Mouse (Mus musculus) 416B (cell line): Measurements from ENCODE around the gene Atp6v1e1.
"Not testable (repeated sequence)": the region's sequence is repeated elsewhere in the genome, so short reads cannot be mapped to it uniquely, and the experiment has no call there.

Source experiments
- DNase-seq: peaks from one replicate; pipeline ENCODE4 v3.0.0; 2011; ENCODE audit warnings: low read depth

The Atp6v1e1 gene

DNA sequence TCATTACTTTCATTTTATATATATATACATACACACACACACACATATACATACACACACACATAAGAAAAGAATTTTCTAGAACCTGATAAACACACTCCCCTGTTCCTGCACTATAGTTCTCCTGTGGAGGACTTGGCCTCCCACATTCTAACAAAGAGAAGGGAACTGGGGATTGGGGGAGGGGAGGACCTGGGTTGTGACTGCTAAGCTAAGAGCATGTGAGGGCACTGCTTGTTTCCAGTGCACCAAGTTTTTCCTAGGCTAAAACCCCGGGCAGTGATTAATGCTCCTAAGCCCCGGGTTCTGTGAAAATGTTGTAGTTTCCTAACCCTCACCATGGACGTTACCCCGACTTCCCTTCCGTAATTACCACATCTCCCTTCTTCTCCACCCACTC lies 2.4 kb downstream of the Atp6v1e1 start:
- peak; percentile 39 for DNase-seq

DNA sequence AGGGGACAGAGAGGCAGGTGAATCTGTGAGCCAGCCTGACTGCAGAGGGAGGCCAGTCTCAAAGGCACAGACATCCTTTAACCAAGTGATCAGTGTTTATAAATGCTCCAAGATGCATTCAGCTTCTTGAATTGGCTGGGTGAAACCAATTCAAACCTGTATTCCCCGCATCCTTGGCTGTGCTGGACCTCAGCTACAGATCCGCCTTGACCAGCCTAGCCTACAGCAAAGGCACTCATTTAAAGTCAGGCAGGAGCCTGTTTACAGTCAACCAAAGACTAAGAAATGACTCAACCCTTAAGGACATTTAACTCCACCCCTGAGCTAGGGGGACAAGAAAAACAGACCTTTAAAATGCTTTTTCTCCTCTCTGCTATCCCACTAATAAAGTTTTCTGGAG lies 3.3 kb downstream of the Atp6v1e1 start:
- DNase-seq, result no peak

GRCm38 (mm10) chr6:120811999-120812398 lies 10.6 kb downstream of the Atp6v1e1 start:
- not testable (repeated sequence) for DNase-seq

DNA sequence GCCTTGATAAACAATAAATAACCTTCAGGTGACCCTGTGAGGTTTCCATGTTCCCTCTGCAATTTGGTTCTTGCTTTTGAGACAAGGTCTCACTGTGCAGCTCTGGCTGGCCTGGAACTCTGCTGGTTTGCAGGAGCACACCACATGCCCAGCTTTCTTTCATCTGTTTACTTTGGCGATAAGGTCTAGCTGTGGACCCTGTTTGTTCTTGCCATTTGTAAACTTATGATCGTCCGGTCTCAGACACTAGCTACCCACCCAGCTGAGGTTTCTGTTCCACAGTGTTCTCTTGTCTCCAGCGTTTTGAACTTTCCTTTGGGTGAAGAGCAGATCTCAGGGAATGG lies 14.9 kb downstream of the Atp6v1e1 start:
- no peak for DNase-seq

DNA sequence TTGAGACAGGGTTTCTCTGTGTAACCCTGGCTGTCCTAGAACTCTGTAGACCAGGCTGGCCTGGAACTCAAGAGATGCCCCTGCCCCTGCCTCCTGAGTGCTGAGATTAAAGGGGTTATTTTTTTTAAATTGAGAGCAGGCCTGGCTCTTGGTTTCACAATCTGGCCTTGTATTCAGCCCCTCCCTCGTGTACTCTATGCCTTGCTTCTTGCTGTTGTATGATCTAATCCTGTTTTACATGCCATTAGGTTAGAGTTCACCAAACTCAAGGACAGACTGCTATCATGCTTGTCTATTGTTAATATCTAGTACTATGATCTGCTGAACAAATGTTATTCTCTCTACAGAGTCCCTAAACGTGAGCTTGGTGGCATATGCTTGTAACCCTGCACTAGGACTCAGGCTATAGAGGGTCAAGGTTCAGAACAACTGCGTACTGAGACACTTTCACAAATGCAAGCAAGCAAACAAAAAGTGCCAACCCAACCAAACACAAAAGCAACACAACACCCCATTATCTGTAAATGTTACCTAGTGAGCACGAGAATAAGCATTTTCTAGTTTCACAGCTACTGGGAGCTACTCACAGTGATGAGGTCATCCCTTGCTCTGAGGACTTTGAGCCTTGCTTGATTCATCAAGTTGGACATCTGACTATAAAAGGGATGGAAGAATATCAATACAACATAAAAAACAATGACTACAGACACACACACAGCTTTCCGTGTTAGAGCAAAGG lies 15.4 kb downstream of the Atp6v1e1 start:
- DNase-seq, result no peak

GRCm38 (mm10) chr6:120799581-120800041 lies 23.0 kb downstream of the Atp6v1e1 start:
- peak; percentile 89 for DNase-seq

DNA sequence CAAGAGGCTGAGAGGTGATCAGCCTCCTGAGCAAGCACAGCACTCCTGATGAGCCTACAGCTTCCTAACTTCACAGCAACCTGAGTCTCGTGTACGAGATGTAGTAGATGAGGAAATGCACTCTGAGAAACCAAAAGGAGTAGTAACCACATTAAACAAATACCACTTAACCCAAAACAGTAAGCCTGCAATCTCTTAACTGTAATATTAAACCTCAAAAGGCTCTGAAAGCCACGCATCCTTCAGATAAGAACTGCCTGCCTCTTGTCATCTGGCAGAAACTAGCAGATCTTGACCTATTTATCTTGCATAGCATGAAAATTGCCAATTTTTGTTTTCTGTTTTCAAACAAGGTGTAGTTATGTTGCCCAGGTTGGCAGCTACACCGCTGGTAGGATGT lies 23.7 kb downstream of the Atp6v1e1 start:
- peak; percentile 50 for DNase-seq

DNA sequence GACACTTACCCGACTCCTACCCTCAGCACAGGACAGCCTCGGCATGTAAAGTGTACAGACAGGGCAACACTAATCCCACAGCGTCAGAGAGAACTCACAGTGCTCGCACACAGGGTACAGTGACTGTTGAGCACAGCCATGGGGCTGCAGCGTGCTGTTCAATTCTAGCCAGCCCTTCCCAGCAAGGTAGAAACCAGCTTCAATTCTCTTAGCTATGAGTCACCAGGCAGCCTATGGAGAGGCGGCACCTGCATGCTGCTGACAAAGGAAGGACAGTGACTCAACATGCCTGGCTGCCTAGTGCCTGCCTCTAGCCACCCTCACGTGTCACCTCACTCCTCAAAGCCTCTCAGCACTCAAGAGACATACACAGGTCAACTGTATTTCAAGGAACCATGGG lies 24.6 kb downstream of the Atp6v1e1 start:
- DNase-seq, result peak; percentile 54

DNA sequence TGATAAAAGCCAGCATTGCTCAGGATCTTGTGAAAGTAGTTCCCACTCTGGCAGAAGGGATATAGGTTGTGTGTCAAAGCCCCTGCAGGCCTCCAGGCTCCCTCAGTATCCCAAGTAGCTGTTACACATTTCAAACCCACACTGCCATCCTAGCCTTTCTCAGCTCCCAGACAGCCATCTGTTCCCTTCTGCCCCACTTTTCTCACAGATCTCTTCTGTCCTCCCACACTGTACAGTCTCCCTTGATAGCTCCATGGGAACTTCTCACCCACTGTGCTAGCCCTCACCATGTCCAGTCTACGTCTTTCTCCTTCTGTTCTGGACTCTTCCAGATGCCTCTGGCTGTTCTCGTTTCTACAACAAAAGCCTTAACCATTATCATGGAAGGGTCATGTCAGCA lies 26.5 kb downstream of the Atp6v1e1 start:
- no peak for DNase-seq

GRCm38 (mm10) chr6:120795422-120796086 lies 27.0 kb downstream of the Atp6v1e1 start:
- peak; percentile 34 for DNase-seq

DNA sequence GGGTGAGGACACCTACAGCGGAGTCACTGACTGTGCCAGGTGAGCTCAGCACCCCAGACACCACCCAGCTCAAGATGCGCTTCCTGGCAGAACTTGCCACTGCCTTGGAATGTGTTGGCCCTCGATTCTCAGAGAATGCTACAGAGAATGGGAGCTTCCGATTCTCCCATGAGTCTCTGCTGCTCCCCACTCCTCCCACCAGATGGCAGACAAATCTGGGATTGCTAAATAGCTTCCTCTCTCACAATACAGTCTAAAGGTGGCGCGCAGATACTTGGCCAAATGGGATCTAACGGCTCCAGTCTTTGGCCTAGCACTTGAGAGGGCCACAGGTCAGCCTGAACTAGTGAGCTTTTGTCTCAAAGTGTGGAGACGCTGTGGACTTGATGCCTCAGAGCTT lies 29.6 kb downstream of the Atp6v1e1 start:
- peak; percentile 24 for DNase-seq

- no peak for DNase-seq
Measured at GRCm38 (mm10) chr6:120790717-120791116, 31.9 kb downstream of the Atp6v1e1 start.

GRCm38 (mm10) chr6:120790153-120790552 lies 32.4 kb downstream of the Atp6v1e1 start:
- peak; percentile 24 for DNase-seq

DNA sequence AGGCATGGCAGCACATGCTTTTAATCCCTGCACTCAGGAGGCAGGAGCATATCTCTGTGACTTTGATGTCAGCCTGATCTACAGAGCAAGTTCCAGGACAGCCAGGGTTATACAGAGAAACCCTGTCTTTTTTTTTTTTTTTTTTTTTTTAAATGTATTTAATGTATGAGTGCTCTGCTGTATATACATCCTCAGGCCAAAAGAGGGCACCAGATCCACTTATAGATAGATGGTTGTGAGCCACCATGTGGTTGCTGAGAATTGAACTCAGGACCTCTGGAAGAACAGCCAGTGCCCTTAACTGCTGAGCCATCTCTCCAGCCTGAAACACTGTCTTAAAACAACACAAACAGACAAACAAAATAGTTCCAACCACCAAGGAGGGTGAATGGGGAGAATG lies 33.7 kb downstream of the Atp6v1e1 start:
- DNase-seq, result peak; percentile 77

DNA sequence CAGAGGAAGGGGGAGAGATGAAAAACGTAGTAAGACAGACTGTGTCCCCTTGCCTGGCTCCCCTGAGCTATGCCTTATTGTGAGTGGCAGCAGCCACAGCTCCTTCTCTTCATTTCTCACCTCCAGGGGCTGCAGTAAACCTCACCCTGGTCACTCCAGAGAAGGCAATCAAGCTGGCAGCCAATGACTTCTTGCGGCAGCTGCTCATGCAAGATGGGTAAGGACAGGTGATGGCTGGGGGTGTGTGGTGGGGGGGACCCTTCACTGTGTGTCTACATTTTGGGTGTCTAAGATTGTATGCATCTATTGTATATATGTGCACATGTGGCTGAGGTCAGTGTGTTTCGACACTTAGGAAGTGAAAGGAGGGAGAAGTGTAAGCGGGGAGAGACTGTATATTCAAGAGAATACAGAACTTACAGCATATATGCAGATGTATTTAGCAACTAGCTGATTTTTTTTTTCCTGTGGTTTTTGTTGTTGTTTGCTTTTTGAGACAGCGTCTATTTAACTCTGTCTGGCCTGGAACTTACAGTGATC lies 34.5 kb downstream of the Atp6v1e1 start:
- DNase-seq, result peak; percentile 46

DNA sequence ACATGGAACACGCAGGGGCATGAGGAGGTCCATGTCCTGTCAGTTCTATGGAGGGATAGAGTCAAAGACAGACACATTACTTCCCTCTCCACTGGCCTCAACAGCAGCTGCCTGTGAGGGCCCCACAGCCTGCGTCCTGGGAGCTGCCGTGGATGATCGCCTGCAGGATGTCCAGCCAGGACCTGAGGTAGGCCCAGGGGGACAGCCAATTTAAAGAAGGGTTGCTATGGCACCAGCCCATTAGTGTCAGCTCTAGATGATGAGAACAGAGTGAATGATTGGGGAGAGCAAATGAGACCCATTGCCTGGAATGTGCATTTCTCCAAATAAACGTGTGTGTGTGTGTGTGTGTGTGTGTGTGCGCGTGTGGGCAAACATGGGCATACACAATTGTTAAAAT lies 38.2 kb downstream of the Atp6v1e1 start:
- no peak for DNase-seq

DNA sequence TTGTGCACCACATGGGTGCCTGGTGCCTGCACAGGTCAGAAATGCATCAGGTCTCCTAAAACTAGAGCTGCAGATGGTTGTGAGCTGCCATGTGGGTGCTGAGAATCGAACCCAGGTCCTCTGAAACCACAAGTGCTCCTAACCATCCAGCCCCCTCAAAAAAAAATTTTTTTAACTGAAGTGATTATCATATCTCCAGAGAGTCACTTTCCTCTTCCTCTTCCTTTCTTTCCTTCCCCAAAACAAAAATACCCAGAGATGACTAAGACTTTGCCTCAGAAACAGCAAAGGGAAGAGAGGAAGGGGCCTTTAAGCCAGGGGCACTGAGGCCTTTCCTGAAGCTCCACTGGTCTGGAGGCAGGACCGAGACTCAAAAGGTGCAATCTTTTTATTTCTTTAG lies 39.6 kb downstream of the Atp6v1e1 start:
- peak; percentile 18 for DNase-seq

DNA sequence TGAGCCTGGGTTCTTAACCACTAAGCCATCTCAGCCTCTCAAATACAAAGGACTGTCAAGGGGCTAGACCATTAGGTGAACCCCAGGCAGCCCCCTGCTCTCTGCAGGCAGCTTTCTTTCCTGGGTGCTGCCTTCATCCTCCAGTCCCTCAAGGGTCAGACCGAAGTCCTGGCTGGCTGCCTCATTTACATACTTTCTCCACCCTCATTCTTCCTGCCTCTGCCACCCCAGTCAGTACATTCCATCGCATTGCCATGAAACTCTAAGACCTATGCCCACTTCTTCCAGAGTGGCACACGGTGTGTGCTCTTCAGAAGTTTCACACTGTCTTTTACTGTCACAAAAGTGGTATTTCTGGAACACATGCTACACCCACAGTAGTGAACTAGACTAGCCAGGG lies 44.4 kb downstream of the Atp6v1e1 start:
- no peak for DNase-seq

DNA sequence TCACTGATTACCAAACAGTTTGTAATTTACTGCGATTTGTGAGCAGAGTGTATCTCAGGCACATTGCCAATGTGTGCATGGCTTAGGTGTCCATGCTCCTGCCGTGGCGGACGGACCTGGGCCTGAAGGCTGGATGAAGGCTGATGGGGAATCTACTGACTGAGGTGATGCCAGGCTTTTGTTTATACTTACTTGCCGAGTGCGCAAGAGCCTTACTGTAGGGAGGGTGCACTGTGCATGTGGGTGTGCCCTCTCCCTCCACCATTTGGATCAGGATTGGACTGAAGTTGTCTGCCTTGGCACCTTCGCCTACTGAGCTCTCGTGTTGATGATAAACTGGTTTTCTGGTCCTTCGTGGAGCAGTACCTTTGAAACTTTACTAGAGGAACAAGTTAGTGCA lies 45.1 kb downstream of the Atp6v1e1 start:
- DNase-seq, result no peak

DNA sequence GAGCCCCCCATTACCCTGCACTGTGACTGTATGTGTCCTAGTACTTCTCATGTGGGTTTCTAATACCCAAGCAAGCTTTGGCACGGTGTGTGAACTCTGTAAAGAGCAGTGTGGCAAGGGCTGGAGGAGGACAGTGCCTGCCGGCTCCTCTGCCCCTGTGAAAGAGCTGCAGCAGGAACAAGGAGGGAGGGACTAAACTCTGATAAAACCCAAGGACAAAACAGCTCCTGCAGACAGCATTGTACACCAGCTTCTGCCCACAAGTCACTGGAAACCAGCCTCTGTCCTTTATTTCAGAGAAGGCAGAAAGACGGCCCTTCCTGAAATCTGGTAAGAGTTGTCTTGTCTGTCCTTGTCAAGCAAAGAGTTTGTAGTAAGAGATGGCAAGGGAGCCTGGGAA lies 46.3 kb downstream of the Atp6v1e1 start:
- no peak for DNase-seq

DNA sequence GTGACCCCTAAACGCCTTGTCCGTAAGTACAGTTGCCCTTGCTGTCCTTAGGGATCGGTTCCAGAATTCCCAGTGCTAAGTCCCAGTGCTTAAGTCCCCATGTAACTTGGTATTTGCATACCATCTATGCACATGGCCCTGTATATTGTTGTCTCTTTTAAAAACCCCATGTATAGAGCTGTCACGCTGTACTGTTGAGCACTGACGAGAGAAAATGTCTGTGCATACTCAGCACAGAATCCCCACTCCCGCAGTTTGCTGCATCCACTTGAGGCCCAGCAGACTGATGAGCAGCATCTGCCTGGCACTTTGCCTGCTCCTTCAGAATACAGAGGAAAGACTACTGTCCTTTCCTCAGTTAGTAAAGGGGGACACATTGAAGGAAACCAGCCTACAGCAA lies 48.8 kb downstream of the Atp6v1e1 start:
- DNase-seq, result no peak

DNA sequence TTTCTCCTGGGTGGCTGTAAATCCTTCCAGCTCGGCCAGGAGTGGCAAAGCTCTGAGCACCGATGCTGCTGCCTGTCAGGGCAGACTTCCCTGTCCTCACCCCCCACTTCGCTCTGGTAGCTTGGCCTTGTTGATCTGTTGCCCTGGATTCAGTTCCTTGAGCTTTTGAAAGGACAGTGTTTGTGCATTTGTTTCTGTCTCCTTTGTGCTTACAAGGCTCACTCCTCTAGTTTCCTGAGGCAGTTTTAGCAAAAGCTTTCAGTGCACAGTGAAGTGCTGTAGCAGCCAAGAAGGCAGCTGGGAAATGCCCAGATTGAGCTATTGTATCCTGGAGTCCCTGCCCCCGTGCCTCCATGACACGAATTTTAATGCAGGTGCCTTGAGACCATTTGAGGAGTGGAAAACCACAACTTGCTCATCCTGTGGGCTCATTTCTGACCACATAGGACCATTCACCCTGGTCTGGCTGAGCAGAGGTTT lies 49.4 kb downstream of the Atp6v1e1 start, which contains the start of gene Slc25a18:
Gene Slc25a18, plus strand, starts transcription at position 430 of the 480 bp plus-strand sequence.
- no peak for DNase-seq

DNA sequence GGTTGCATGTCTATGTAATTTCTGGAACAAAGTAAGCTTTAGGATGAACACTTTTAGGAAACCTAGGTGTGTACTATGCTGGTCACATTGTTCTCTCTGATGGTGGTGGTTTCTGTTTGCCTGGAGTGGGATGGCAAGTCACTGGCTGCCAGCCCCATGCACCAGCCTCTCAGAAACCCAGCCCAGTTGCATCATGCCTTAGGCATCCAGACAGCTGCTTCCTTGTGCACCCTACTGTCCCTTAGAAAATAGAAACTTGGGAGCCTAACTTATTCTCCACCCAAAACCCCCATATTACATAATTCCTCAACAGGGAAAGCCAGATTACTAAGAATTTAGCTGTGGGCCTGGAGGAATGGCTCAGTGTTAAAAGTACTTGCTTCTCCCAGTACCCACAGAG lies 50.6 kb downstream of the Atp6v1e1 start:
- DNase-seq, result no peak
